Mouse (Mus musculus): ENCODE measurements around the gene Hamp2.
A peak's percentile ranks its signal among the peaks of the same experiment; 100 is the strongest.
"Not testable (repeated sequence)": the region's sequence is repeated elsewhere in the genome, so short reads cannot be mapped to it uniquely, and the experiment has no call there.

Gene Hamp2

GRCm38 (mm10) chr7:30953459-30953858, 29.0 kb upstream of the Hamp2 start:
- DNase-seq (ENCODE audit: low read depth, low spot score): no peak

GRCm38 (mm10) chr7:30952441-30953265, 28.2 kb upstream of the Hamp2 start:
- DNase-seq (ENCODE audit: low read depth, low spot score): no peak

- not testable (repeated sequence) for DNase-seq (ENCODE audit: low read depth, low spot score)
Measured at GRCm38 (mm10) chr7:30949902-30950301, 25.4 kb upstream of the Hamp2 start.

- DNase-seq (ENCODE audit: low read depth, low spot score): no peak
Measured at GRCm38 (mm10) chr7:30945876-30946275, 21.4 kb upstream of the Hamp2 start.

DNA sequence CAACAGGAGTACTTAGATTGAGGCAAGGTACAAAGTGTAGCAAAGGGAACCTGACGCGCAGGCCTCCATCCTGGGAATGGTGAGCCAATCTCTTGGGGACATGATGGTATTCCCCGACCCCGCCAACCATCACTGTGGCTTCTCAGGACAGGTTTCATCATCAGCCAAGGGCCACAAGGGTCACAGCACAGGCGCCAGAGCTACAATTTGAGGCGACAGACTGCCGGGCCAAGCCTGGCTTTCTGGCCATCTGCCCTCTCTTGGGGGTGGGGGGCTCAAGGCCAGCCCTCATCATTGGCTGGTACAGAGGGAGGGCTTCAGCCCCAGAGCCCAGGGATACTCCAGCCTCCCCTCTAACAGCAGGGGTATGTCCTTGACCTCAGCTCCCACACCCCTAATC, 21.0 kb upstream of the Hamp2 start:
- DNase-seq (ENCODE audit: low read depth, low spot score): not testable (repeated sequence)

DNA sequence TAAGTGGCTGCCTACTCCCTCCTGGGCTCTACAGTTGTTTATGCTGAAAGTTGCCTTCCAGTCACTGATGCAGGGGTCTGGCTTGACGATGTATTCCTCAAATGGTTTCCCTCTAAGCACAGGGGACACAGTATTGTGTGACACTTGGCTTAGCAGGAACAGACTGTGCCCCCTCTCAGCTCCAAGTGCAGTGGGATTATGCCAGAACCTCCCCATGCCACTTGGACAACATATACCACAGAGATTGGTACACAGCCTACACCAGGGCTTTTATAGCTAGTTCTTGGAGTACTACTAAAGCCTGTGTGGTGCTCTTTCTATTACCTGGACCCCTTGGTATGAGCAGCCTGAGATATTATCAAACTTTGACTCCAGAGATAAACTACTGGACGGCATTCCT, 20.2 kb upstream of the Hamp2 start:
- DNase-seq (ENCODE audit: low read depth, low spot score): not testable (repeated sequence)

GRCm38 (mm10) chr7:30943909-30944635, 19.6 kb upstream of the Hamp2 start, which contains the start of gene Hamp:
Gene Hamp (minus strand): TSS chr7:30944032.
- no peak for DNase-seq (ENCODE audit: low read depth, low spot score)

DNA sequence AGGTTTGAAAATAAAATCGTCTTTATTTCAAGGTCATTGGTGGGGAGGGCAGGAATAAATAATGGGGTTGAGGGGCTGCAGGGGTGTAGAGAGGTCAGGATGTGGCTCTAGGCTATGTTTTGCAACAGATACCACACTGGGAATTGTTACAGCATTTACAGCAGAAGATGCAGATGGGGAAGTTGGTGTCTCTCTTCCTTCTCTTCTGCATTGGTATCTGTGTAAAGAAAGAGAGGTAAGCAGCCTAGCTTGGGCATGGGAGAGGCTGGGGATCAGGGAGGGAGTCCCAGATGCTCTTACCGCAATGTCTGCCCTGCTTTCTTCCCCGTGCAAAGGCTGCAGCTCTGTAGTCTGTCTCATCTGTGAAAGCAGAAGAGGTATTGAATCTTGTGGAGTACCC, 17.9 kb upstream of the Hamp2 start:
- not testable (repeated sequence) for DNase-seq (ENCODE audit: low read depth, low spot score)

GRCm38 (mm10) chr7:30940070-30940469, 15.6 kb upstream of the Hamp2 start:
- not testable (repeated sequence) for DNase-seq (ENCODE audit: low read depth, low spot score)

- not testable (repeated sequence) for DNase-seq (ENCODE audit: low read depth, low spot score)
Measured at GRCm38 (mm10) chr7:30935422-30936099, 11.1 kb upstream of the Hamp2 start.

- DNase-seq (ENCODE audit: low read depth, low spot score): no peak
Measured at GRCm38 (mm10) chr7:30924071-30924470, 410 bp downstream of the Hamp2 start.

- DNase-seq (ENCODE audit: low read depth, low spot score): not testable (repeated sequence)
Measured at GRCm38 (mm10) chr7:30922490-30922889, 2.0 kb downstream of the Hamp2 start.

DNA sequence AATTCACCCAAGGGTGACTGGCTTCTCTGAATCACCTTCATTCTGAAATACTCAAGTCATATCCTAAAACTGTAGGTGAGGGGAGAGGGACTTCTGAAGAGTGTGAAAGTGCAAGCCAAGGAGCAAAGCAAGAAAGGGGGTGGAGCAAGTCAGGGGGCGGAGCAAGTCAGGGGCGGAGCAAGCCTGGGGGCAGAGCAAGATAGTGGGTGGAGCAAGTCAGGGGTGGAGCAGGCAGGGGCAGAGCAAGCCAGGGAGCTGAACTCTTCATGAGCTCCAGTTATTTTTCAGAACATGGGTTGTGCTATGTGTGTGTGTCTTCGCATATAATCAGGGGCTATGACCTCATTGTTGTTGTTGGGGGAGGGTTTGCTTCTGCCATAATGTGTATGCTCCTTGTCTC, 4.3 kb downstream of the Hamp2 start:
- no peak for DNase-seq (ENCODE audit: low read depth, low spot score)

DNA sequence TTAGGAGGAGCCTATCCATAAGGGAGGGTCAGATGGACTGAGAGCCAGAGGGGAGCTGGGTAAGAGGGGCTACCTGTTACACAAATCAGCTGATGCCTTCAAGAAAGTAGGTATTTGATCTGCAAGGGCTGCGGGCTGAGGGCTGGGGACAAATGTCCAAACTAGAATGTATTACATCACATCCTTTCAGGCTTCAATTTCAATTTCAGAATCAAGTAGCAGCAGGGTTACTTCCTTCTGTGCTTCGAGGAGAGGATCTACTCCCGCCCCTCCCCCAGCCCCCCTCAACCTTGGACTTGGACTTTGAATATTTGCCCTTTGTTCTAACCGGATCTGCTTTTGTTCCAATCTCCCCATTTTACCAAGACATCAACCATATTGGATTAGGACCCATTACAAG, 7.3 kb downstream of the Hamp2 start:
- DNase-seq (ENCODE audit: low read depth, low spot score): no peak

GRCm38 (mm10) chr7:30916713-30917112, 7.8 kb downstream of the Hamp2 start:
- DNase-seq (ENCODE audit: low read depth, low spot score): no peak

DNA sequence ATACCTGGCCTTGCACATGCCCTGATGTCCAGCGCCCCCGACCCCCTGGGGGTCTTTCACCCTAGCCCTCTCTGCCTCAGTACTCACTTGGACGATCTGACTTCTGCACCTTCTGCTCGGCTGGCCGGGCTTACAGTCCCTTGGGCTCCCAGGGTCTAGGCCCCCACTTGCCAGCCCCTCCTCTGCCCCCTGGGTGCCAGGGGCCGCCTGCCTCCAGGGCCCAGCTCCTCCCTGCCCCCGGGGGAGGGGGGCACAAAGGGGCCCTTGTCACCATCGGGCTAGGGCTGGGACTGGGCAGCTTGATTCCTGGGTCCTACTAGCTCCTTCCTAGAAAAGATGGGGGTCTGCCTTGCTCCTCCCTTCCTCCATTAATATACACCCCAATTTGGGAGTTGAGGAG, 9.7 kb downstream of the Hamp2 start, which contains the start of gene Mag:
TSS of gene Mag (minus strand) at position 142 of the 400 bp plus-strand sequence.
- DNase-seq (ENCODE audit: low read depth, low spot score): no peak

DNA sequence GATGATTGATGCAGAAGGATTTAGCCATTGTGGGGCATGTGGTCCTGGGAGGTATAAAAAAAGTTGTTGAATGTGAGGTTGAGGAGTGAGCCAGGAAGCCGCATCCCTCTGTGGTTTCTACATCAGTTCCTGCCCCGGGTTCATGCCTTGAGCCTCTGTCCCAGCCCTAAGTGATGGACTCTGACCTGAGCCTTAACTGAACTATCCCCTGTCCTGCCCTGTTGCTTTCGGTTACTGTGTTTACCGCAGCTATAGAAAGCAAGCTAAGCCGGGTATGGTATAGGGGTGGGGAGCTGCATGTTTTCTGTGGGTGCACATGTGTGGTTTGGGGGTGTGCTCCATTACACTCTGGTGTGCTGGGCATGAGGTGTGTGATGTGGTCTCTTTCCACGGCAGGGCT, 14.7 kb downstream of the Hamp2 start:
- DNase-seq (ENCODE audit: low read depth, low spot score): no peak

DNA sequence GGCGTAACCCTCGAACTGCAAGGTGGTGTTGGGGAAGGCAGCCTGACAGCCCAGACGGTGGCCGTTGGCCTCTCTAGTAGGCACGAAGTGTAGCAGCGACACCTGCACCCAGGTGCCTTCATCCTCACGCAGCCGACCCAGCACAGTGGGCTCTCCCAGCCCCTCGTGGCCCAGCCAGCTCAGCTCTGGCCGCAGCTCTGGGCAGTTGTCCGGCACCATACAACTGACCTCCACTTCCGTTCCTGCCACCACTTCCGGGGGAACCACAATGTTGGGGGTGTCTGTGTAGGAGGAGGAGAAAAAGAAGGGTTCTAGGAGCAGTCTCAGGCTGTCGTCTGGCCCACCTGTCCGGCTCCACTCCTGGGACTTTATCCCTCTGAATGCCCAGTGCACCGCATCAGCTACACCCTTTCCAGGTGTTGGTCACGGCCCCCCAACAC, 15.5 kb downstream of the Hamp2 start:
- no peak for DNase-seq (ENCODE audit: low read depth, low spot score)

DNA sequence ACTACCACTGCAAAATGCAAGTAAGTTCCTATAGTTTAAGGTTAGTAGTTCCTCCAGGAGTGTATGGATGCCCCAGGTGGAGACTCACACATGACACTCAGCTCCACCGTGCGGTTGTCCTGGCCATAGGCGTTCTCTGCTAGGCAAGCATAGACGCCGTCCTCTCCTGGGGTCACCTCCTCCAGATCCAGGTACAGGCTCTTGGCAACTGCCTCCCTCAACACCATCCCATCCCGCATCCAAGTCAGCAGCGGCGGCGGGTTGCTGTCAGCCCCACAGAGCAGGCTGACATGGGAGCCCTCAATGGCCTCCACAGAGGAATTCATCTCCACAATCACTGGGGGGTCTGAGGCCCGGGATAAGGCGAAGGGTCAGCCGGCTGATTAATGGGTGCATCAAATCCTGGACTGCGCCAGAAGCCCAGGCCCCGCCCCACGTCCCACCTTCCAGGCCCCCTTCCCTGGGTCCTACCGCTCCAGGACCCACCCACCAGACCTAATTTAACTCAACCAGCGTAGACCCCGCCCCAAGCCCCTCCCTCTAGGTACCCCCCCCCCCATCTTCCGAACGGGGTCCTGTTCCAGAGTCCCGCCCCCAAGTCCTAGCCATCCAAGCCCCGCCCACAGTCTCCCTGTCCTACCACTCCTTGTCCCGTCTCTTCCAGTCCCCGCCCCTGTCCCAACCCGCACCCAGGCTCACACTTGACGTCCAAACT, 16.0 kb downstream of the Hamp2 start:
- DNase-seq (ENCODE audit: low read depth, low spot score): peak; percentile 26

GRCm38 (mm10) chr7:30904042-30904441, 20.4 kb downstream of the Hamp2 start:
- no peak for DNase-seq (ENCODE audit: low read depth, low spot score)

- DNase-seq (ENCODE audit: low read depth, low spot score): no peak
Measured at GRCm38 (mm10) chr7:30895217-30895616, 29.3 kb downstream of the Hamp2 start.
